In the genomic region with DNA sequence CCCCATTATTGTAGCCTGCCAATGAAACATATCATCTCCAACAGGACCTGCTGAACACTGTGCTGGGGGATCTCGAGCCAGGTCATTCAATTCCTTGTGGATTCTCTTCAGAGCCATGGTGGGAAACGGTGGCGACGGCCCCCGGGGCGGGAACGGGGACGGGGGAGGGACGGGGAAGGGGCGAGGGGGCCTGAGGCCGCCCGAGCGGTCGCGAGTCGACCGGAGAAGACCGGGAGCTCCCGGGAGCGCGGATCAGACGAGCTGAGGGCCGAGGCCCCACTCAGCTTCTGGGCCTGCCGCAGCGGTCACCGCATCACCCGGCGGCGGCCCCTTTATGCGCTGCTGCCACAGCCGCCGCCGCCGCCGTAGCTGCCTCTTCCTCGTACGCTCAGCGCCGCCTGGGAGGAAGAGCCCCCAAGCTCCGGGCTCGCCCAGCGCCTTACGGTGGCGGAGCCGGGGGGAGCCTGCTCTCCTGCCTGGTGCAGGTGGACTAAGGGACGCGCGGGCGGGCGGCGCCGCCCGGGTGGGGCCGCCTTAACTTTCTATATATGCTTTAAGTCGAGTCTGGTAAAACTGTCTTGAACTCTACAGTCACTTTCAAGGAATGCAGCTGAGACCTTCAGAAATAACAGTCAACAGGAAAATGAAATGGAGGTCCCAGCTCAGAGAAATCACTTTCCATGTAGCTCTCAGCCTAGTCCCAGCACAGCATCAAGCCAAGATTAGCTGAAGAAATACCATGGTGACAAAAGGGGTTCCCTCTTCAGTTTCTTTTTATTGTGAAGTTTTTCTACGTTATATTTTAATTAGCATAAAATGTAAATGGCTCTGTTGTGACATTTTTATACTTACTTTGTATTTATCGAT, we compare ENCODE assay signal across 8 mouse cellular contexts.
DNase-seq lines count a peak whose midpoint lies in the region; ATAC-seq and TF ChIP-seq lines count a peak whose summit lies in the region.
"Not testable (repeated sequence)": the region's sequence is repeated elsewhere in the genome, so short reads cannot be mapped to it uniquely, and the experiment has no call there.

No protein-coding gene starts in this region.

- intact Hi-C loops in heart, postnatal 14 days (cut with DNase I) = not testable (repeated sequence)

- H3K4me3 ChIP-seq in ES-Bruce4 (ENCODE audit: low read depth, low read length) = not testable (repeated sequence)
- H3K4me3 ChIP-seq in forebrain, embryonic 14.5 days (ENCODE audit: low read depth, low read length) = peak overlapping the region; percentile 39
- peak overlapping the region; percentile 54 for H3K4me3 ChIP-seq in kidney, embryonic 16.5 days (ENCODE audit: low read length)
- H3K4me3 ChIP-seq in liver, embryonic 14.5 days (ENCODE audit: insufficient read depth in 1 of 2, low read depth in 2 of 2, low read length in 2 of 2) = peak overlapping the region in 1 of 2 experiments; percentile 29; a peak in 2 of 4 replicates
- H3K4me3 ChIP-seq in midbrain, embryonic 16.5 days (ENCODE audit: low read depth, low read length) = peak overlapping the region; percentile 51
- H3K4me3 ChIP-seq in stomach, embryonic 15.5 days (replicated peaks) = peak overlapping the region; percentile 46

- H3K4me2 ChIP-seq in forebrain, embryonic 14.5 days (ENCODE audit: low read length) = peak overlapping the region; percentile 61
- H3K4me2 ChIP-seq in kidney, embryonic 16.5 days (replicated peaks; ENCODE audit: low read depth, low read length) = peak overlapping the region; percentile 62
- H3K4me2 ChIP-seq in liver, embryonic 14.5 days (ENCODE audit: low read depth) = peak overlapping the region; percentile 54
- peak overlapping the region; percentile 78 for H3K4me2 ChIP-seq in midbrain, embryonic 16.5 days (ENCODE audit: low read length)
- H3K4me2 ChIP-seq in stomach, embryonic 15.5 days = peak overlapping the region; percentile 72

- not testable (repeated sequence) for TF ChIP-seq EP300 in ES-Bruce4 (IDR thresholded peaks at IDR 0.05; ENCODE audit: insufficient read depth, low read depth, low read length); liver, embryonic 14.5 days (IDR thresholded peaks at IDR 0.05; ENCODE audit: low read depth)

- WGBS in forebrain, embryonic 14.5 days = 4% methylated on average over 27 of the region's 57 CpGs
- WGBS in kidney, embryonic 16.5 days = 4% methylated on average over 45 of the region's 57 CpGs
- WGBS in liver, embryonic 14.5 days (ENCODE audit: insufficient replicate concordance) = 4% methylated on average over 38 of the region's 57 CpGs
- WGBS in midbrain, embryonic 16.5 days = 5% methylated on average over 28 of the region's 57 CpGs
- WGBS in stomach, embryonic 15.5 days = 4% methylated on average over 43 of the region's 57 CpGs

- TF ChIP-seq POLR2A in ES-Bruce4 (IDR thresholded peaks at IDR 0.05; ENCODE audit: insufficient read depth, low read length) = not testable (repeated sequence)

- H3K36me3 ChIP-seq in ES-Bruce4 (ENCODE audit: control insufficient read depth, insufficient read depth, low read length, poor library complexity, severe bottlenecking); forebrain, embryonic 14.5 days (ENCODE audit: control insufficient read depth, insufficient read depth, low read length); kidney, embryonic 16.5 days (ENCODE audit: insufficient read depth, low read length); liver, embryonic 14.5 days (replicated peaks; ENCODE audit: control insufficient read depth, insufficient read depth, low read depth); midbrain, embryonic 16.5 days (ENCODE audit: control insufficient read depth, insufficient read depth, low read length); stomach, embryonic 15.5 days: not testable (repeated sequence)

- not testable (repeated sequence) for H3K27ac ChIP-seq in ES-Bruce4 (ENCODE audit: insufficient read depth, low read length); forebrain, embryonic 14.5 days (ENCODE audit: low read depth, low read length); kidney, embryonic 16.5 days (ENCODE audit: low read length); liver, embryonic 14.5 days; midbrain, embryonic 16.5 days (ENCODE audit: low read length); stomach, embryonic 15.5 days

- peak; percentile 44 to 55 for DNase-seq in cerebellum, postnatal 25 days
- DNase-seq in forebrain, embryonic 14.5 days (ENCODE audit: low spot score) = peak; percentile 33
- peak; percentile 32 to 35 for DNase-seq in heart, postnatal 14 days
- DNase-seq in liver, embryonic 14.5 days (ENCODE audit: low read depth in 3 of 3, low spot score in 3 of 3) = not testable (repeated sequence)

- ATAC-seq in forebrain, embryonic 14.5 days = peak; percentile 95
- ATAC-seq in kidney, embryonic 16.5 days (ENCODE audit: low FRiP score, low TSS enrichment) = peak; percentile 84
- ATAC-seq in liver, embryonic 14.5 days (ENCODE audit: insufficient read depth) = peak; percentile 69; the same call in 1 of the 2 replicates
- peak; percentile 94 for ATAC-seq in midbrain, embryonic 16.5 days
- peak; percentile 80 for ATAC-seq in stomach, embryonic 15.5 days (ENCODE audit: insufficient read depth, low FRiP score, low read depth)

- not testable (repeated sequence) for H3K9me3 ChIP-seq in ES-Bruce4 (replicated peaks; ENCODE audit: control insufficient read depth, insufficient read depth, low read length, poor library complexity, severe bottlenecking); forebrain, embryonic 14.5 days (replicated peaks; ENCODE audit: control insufficient read depth, low read length); kidney, embryonic 16.5 days (ENCODE audit: low read length); liver, embryonic 14.5 days (ENCODE audit: control insufficient read depth, low read length); midbrain, embryonic 16.5 days (replicated peaks; ENCODE audit: control insufficient read depth, low read length, poor library complexity, severe bottlenecking); stomach, embryonic 15.5 days

- H3K27me3 ChIP-seq in ES-Bruce4 (ENCODE audit: control insufficient read depth, insufficient read depth, low read length, poor library complexity, severe bottlenecking); forebrain, embryonic 14.5 days (replicated peaks; ENCODE audit: control insufficient read depth, insufficient read depth, low read length); kidney, embryonic 16.5 days (ENCODE audit: insufficient read depth, low read length); liver, embryonic 14.5 days (ENCODE audit: control insufficient read depth, insufficient read depth, low read length); midbrain, embryonic 16.5 days (ENCODE audit: control insufficient read depth, insufficient read depth, low read depth, low read length); stomach, embryonic 15.5 days (replicated peaks): not testable (repeated sequence)

- H3K4me1 ChIP-seq in ES-Bruce4 (ENCODE audit: control insufficient read depth, insufficient read depth, low read length); forebrain, embryonic 14.5 days (ENCODE audit: control insufficient read depth, insufficient read depth, low read length); kidney, embryonic 16.5 days (ENCODE audit: insufficient read depth, low read length); liver, embryonic 14.5 days (replicated peaks; ENCODE audit: control insufficient read depth in 2 of 2, insufficient read depth in 2 of 2, low read length in 1 of 2); midbrain, embryonic 16.5 days (ENCODE audit: control insufficient read depth, insufficient read depth, low read length); stomach, embryonic 15.5 days: not testable (repeated sequence)

- not testable (repeated sequence) for TF ChIP-seq CTCF in ES-Bruce4 (IDR thresholded peaks at IDR 0.05; ENCODE audit: low read depth, low read length); liver, embryonic 14.5 days (IDR thresholded peaks at IDR 0.05; ENCODE audit: low read depth)

- peak overlapping the region; percentile 29; the same call in 1 of the 2 replicates for H3K9ac ChIP-seq in ES-Bruce4 (ENCODE audit: low read depth, poor library complexity, severe bottlenecking)
- H3K9ac ChIP-seq in forebrain, embryonic 14.5 days (ENCODE audit: low read length) = peak overlapping the region; percentile 66
- peak overlapping the region; percentile 63 for H3K9ac ChIP-seq in kidney, embryonic 16.5 days (replicated peaks; ENCODE audit: low read length)
- H3K9ac ChIP-seq in liver, embryonic 14.5 days (replicated peaks); stomach, embryonic 15.5 days: not testable (repeated sequence)
- H3K9ac ChIP-seq in midbrain, embryonic 16.5 days (ENCODE audit: low read depth, low read length) = peak overlapping the region; percentile 65
